Mouse (Mus musculus): ENCODE results near the gene Gabarap. TPM values are rescaled to one million over a fixed set of nuclear protein-coding genes. Genes with fewer than 3 reads are reported as not detected.

Gabarap gene
- 191 and 207 TPM in 2 replicates for polyA plus RNA-seq (2012; rRNA removed)

GRCm38 (mm10) chr11:69990850-69991691 lies at the start of gene Gabarap:
Gene Gabarap, plus strand, starts transcription at chr11:69991143.

GRCm38 (mm10) chr11:69948066-69948762 lies 42.7 kb upstream of the Gabarap start, which contains the start of gene Slc2a4:
Gene Slc2a4, minus strand, starts transcription at chr11:69948188.

GRCm38 (mm10) chr11:69964650-69965270 lies 26.2 kb upstream of the Gabarap start, which contains the start of gene Cldn7:
Gene Cldn7, plus strand, starts transcription at chr11:69964779.

GRCm38 (mm10) chr11:69981141-69981762 lies 9.7 kb upstream of the Gabarap start, which contains the start of gene Ctdnep1:
Gene Ctdnep1, plus strand, starts transcription at chr11:69981156.

GRCm38 (mm10) chr11:69982225-69982624 lies 8.7 kb upstream of the Gabarap start, which contains the start of gene Elp5:
Gene Elp5, minus strand, starts transcription at chr11:69982517.

GRCm38 (mm10) chr11:69995391-69995960 lies 4.5 kb downstream of the Gabarap start, which contains the start of gene Phf23:
Gene Phf23, plus strand, starts transcription at chr11:69995777.

GRCm38 (mm10) chr11:70000396-70000898 lies 9.5 kb downstream of the Gabarap start, which contains the start of gene Dvl2:
Gene Dvl2, plus strand, starts transcription at chr11:70000595.

GRCm38 (mm10) chr11:70014880-70015558 lies 24.1 kb downstream of the Gabarap start, which contains the start of gene Acadvl:
Gene Acadvl, minus strand, starts transcription at chr11:70015411.

GRCm38 (mm10) chr11:70016669-70017068 lies 25.7 kb downstream of the Gabarap start, which contains the start of gene Dlg4:
Gene Dlg4, plus strand, starts transcription at chr11:70016942.

Other genes with a start within 250 kb of the Gabarap start
- gene Polr2a, start 232.5 kb upstream of the Gabarap start, polyA plus RNA-seq (2012; rRNA removed), result 5.5 and 8.0 TPM in 2 replicates
- 0.02 TPM in 1 of 2 replicates, not detected in the other for gene Slc35g3, start 229.2 kb upstream of the Gabarap start, polyA plus RNA-seq (2012; rRNA removed)
- gene Zbtb4, start 225.2 kb upstream of the Gabarap start, polyA plus RNA-seq (2012; rRNA removed), result 2.3 and 2.8 TPM in 2 replicates
- 1.3 and 1.6 TPM in 2 replicates for gene Chrnb1, start 195.2 kb upstream of the Gabarap start, polyA plus RNA-seq (2012; rRNA removed)
- gene Fgf11, start 189.3 kb upstream of the Gabarap start, polyA plus RNA-seq (2012; rRNA removed), result 0.43 and 0.58 TPM in 2 replicates
- gene Tmem102, start 185.5 kb upstream of the Gabarap start, polyA plus RNA-seq (2012; rRNA removed), result 1.2 and 1.6 TPM in 2 replicates
- not detected in 2 replicates for gene Gm39566, start 175.8 kb upstream of the Gabarap start, polyA plus RNA-seq (2012; rRNA removed)
- gene Spem2, start 172.7 kb upstream of the Gabarap start, polyA plus RNA-seq (2012; rRNA removed), result not detected in 2 replicates
- gene Spem1, start 169.0 kb upstream of the Gabarap start, polyA plus RNA-seq (2012; rRNA removed), result not detected in 2 replicates
- 2.2 and 3.1 TPM in 2 replicates for gene Nlgn2, start 153.4 kb upstream of the Gabarap start, polyA plus RNA-seq (2012; rRNA removed)
- gene Tmem256, start 152.6 kb upstream of the Gabarap start, polyA plus RNA-seq (2012; rRNA removed), result 227 and 300 TPM in 2 replicates
- 19.8 and 22.6 TPM in 2 replicates for gene Plscr3, start 144.8 kb upstream of the Gabarap start, polyA plus RNA-seq (2012; rRNA removed)
- 0.49 and 0.73 TPM in 2 replicates for gene Tnk1, start 132.4 kb upstream of the Gabarap start, polyA plus RNA-seq (2012; rRNA removed)
- not detected in 2 replicates for gene Tmem95, start 113.1 kb upstream of the Gabarap start, polyA plus RNA-seq (2012; rRNA removed)
- gene Kctd11, start 109.7 kb upstream of the Gabarap start, polyA plus RNA-seq (2012; rRNA removed), result 1.2 TPM in 2 replicates
- gene Acap1, start 95.6 kb upstream of the Gabarap start, polyA plus RNA-seq (2012; rRNA removed), result 7.9 and 10.7 TPM in 2 replicates
- 0.36 and 0.38 TPM in 2 replicates for gene 2810408A11Rik, start 90.2 kb upstream of the Gabarap start, polyA plus RNA-seq (2012; rRNA removed)
- gene Neurl4, start 90.1 kb upstream of the Gabarap start, polyA plus RNA-seq (2012; rRNA removed), result 11.4 and 13.4 TPM in 2 replicates
- gene Gps2, start 77.3 kb upstream of the Gabarap start, polyA plus RNA-seq (2012; rRNA removed), result 43.2 and 45.2 TPM in 2 replicates
- 578 and 620 TPM in 2 replicates for gene Eif5a, start 69.2 kb upstream of the Gabarap start, polyA plus RNA-seq (2012; rRNA removed)
- gene Ybx2, start 55.3 kb upstream of the Gabarap start, polyA plus RNA-seq (2012; rRNA removed), result 0.08 and 0.42 TPM in 2 replicates
- gene Slc2a4, start 43.0 kb upstream of the Gabarap start, polyA plus RNA-seq (2012; rRNA removed), result 8.7 and 9.0 TPM in 2 replicates
- 3.2 and 4.8 TPM in 2 replicates for gene Cldn7, start 26.4 kb upstream of the Gabarap start, polyA plus RNA-seq (2012; rRNA removed)
- gene Ctdnep1, start 10.0 kb upstream of the Gabarap start, polyA plus RNA-seq (2012; rRNA removed), result 23.5 and 24.9 TPM in 2 replicates
- 34.3 and 36.0 TPM in 2 replicates for gene Elp5, start 8.6 kb upstream of the Gabarap start, polyA plus RNA-seq (2012; rRNA removed)
- 15.0 and 15.6 TPM in 2 replicates for gene Phf23, start 4.6 kb downstream of the Gabarap start, polyA plus RNA-seq (2012; rRNA removed)
- 4.2 and 4.6 TPM in 2 replicates for gene Dvl2, start 9.5 kb downstream of the Gabarap start, polyA plus RNA-seq (2012; rRNA removed)
- gene Acadvl, start 24.3 kb downstream of the Gabarap start, polyA plus RNA-seq (2012; rRNA removed), result 164 and 167 TPM in 2 replicates
- 1.6 and 2.3 TPM in 2 replicates for gene Dlg4, start 25.8 kb downstream of the Gabarap start, polyA plus RNA-seq (2012; rRNA removed)
- gene Asgr1, start 62.9 kb downstream of the Gabarap start, polyA plus RNA-seq (2012; rRNA removed), result 170 and 192 TPM in 2 replicates
- gene Asgr2, start 101.5 kb downstream of the Gabarap start, polyA plus RNA-seq (2012; rRNA removed), result 46.4 and 50.4 TPM in 2 replicates
- gene Mgl2, start 139.2 kb downstream of the Gabarap start, polyA plus RNA-seq (2012; rRNA removed), result 1.3 and 1.7 TPM in 2 replicates
- 0.45 and 0.84 TPM in 2 replicates for gene Clec10a, start 165.1 kb downstream of the Gabarap start, polyA plus RNA-seq (2012; rRNA removed)
- gene Slc16a11, start 221.6 kb downstream of the Gabarap start, polyA plus RNA-seq (2012; rRNA removed), result 3.3 and 3.6 TPM in 2 replicates
- gene Slc16a13, start 229.9 kb downstream of the Gabarap start, polyA plus RNA-seq (2012; rRNA removed), result 1.1 and 1.7 TPM in 2 replicates
- 1.3 and 1.6 TPM in 2 replicates for gene Bcl6b, start 238.7 kb downstream of the Gabarap start, polyA plus RNA-seq (2012; rRNA removed)
- 38.7 and 43.7 TPM in 2 replicates for gene 0610010K14Rik, start 246.8 kb downstream of the Gabarap start, polyA plus RNA-seq (2012; rRNA removed)
- gene Gm21988, start 248.7 kb downstream of the Gabarap start, polyA plus RNA-seq (2012; rRNA removed), result 4.0 and 4.5 TPM in 2 replicates
- 52.5 and 55.2 TPM in 2 replicates for gene Rnasek, start 248.7 kb downstream of the Gabarap start, polyA plus RNA-seq (2012; rRNA removed)

Measured in liver, embryonic 18 days (tissue).